Mouse (Mus musculus): ENCODE results near the gene Gm9844. TPM values are rescaled to one million over a fixed set of nuclear protein-coding genes. Genes with fewer than 3 reads are reported as not detected.

The Gm9844 gene
- 1.0 TPM for polyA plus RNA-seq (2014; fragmentation: Illumina TruSeq; extraction: RNeasy Lipid Tissue Mini Kit (QIAGEN cat#74804); ENCODE audit: low read depth, low replicate concordance)

GRCm38 (mm10) chr7:24861913-24862312 is at the start of gene Gm9844:
Gene Gm9844, plus strand, starts transcription at chr7:24862213.

GRCm38 (mm10) chr7:24869532-24870165 is 7.6 kb downstream of the Gm9844 start, which contains the start of the genes Lypd4 and Dmrtc2:
Gene Lypd4, minus strand, starts transcription at chr7:24869941.
Gene Dmrtc2, plus strand, starts transcription at chr7:24870057.

GRCm38 (mm10) chr7:24883896-24884692 is 22.1 kb downstream of the Gm9844 start, which contains the start of gene Rps19:
Gene Rps19, plus strand, starts transcription at chr7:24884371.

GRCm38 (mm10) chr7:24897224-24897623 is 35.2 kb downstream of the Gm9844 start, which contains the start of gene Cd79a:
Gene Cd79a, plus strand, starts transcription at chr7:24897381.

GRCm38 (mm10) chr7:24902630-24903443 is 40.8 kb downstream of the Gm9844 start, which contains the start of gene Arhgef1:
Gene Arhgef1, plus strand, starts transcription at chr7:24902912.

Other genes with a start within 250 kb of the Gm9844 start
- not detected for gene Lypd3, start 225.7 kb upstream of the Gm9844 start, polyA plus RNA-seq (2014; fragmentation: Illumina TruSeq; extraction: RNeasy Lipid Tissue Mini Kit (QIAGEN cat#74804); ENCODE audit: low read depth, low replicate concordance)
- 85.9 TPM for gene Tex101, start 185.5 kb upstream of the Gm9844 start, polyA plus RNA-seq (2014; fragmentation: Illumina TruSeq; extraction: RNeasy Lipid Tissue Mini Kit (QIAGEN cat#74804); ENCODE audit: low read depth, low replicate concordance)
- gene BC049730, start 153.0 kb upstream of the Gm9844 start, polyA plus RNA-seq (2014; fragmentation: Illumina TruSeq; extraction: RNeasy Lipid Tissue Mini Kit (QIAGEN cat#74804); ENCODE audit: low read depth, low replicate concordance) = 132 TPM
- gene Gm4763, start 135.3 kb upstream of the Gm9844 start, polyA plus RNA-seq (2014; fragmentation: Illumina TruSeq; extraction: RNeasy Lipid Tissue Mini Kit (QIAGEN cat#74804); ENCODE audit: low read depth, low replicate concordance) = 106 TPM
- not detected for gene Cd177, start 101.9 kb upstream of the Gm9844 start, polyA plus RNA-seq (2014; fragmentation: Illumina TruSeq; extraction: RNeasy Lipid Tissue Mini Kit (QIAGEN cat#74804); ENCODE audit: low read depth, low replicate concordance)
- gene Ceacam10, start 85.0 kb upstream of the Gm9844 start, polyA plus RNA-seq (2014; fragmentation: Illumina TruSeq; extraction: RNeasy Lipid Tissue Mini Kit (QIAGEN cat#74804); ENCODE audit: low read depth, low replicate concordance) = 3.1 TPM
- gene Lypd4, start 7.7 kb downstream of the Gm9844 start, polyA plus RNA-seq (2014; fragmentation: Illumina TruSeq; extraction: RNeasy Lipid Tissue Mini Kit (QIAGEN cat#74804); ENCODE audit: low read depth, low replicate concordance) = 180 TPM
- gene Dmrtc2, start 7.8 kb downstream of the Gm9844 start, polyA plus RNA-seq (2014; fragmentation: Illumina TruSeq; extraction: RNeasy Lipid Tissue Mini Kit (QIAGEN cat#74804); ENCODE audit: low read depth, low replicate concordance) = 21.6 TPM
- gene Rps19, start 22.2 kb downstream of the Gm9844 start, polyA plus RNA-seq (2014; fragmentation: Illumina TruSeq; extraction: RNeasy Lipid Tissue Mini Kit (QIAGEN cat#74804); ENCODE audit: low read depth, low replicate concordance) = 14.6 TPM
- gene Cd79a, start 35.2 kb downstream of the Gm9844 start, polyA plus RNA-seq (2014; fragmentation: Illumina TruSeq; extraction: RNeasy Lipid Tissue Mini Kit (QIAGEN cat#74804); ENCODE audit: low read depth, low replicate concordance) = not detected
- 0.83 TPM for gene Arhgef1, start 40.7 kb downstream of the Gm9844 start, polyA plus RNA-seq (2014; fragmentation: Illumina TruSeq; extraction: RNeasy Lipid Tissue Mini Kit (QIAGEN cat#74804); ENCODE audit: low read depth, low replicate concordance)
- gene Gm4881, start 82.3 kb downstream of the Gm9844 start, polyA plus RNA-seq (2014; fragmentation: Illumina TruSeq; extraction: RNeasy Lipid Tissue Mini Kit (QIAGEN cat#74804); ENCODE audit: low read depth, low replicate concordance) = not detected
- gene Rabac1, start 110.5 kb downstream of the Gm9844 start, polyA plus RNA-seq (2014; fragmentation: Illumina TruSeq; extraction: RNeasy Lipid Tissue Mini Kit (QIAGEN cat#74804); ENCODE audit: low read depth, low replicate concordance) = 0.31 TPM
- 0.17 TPM for gene Atp1a3, start 143.7 kb downstream of the Gm9844 start, polyA plus RNA-seq (2014; fragmentation: Illumina TruSeq; extraction: RNeasy Lipid Tissue Mini Kit (QIAGEN cat#74804); ENCODE audit: low read depth, low replicate concordance)
- 2.1 TPM for gene Grik5, start 210.1 kb downstream of the Gm9844 start, polyA plus RNA-seq (2014; fragmentation: Illumina TruSeq; extraction: RNeasy Lipid Tissue Mini Kit (QIAGEN cat#74804); ENCODE audit: low read depth, low replicate concordance)
- gene Zfp574, start 210.4 kb downstream of the Gm9844 start, polyA plus RNA-seq (2014; fragmentation: Illumina TruSeq; extraction: RNeasy Lipid Tissue Mini Kit (QIAGEN cat#74804); ENCODE audit: low read depth, low replicate concordance) = 4.3 TPM

Data from testis, adult 10 weeks (tissue).